Mouse (Mus musculus): Measurements from ENCODE around the gene 2510009E07Rik. TPM values are rescaled to one million over a fixed set of nuclear protein-coding genes. Genes with fewer than 3 reads are reported as not detected.
"Not testable (repeated sequence)": the region's sequence is repeated elsewhere in the genome, so short reads cannot be mapped to it uniquely, and the experiment has no call there.

Gene 2510009E07Rik
- total RNA-seq, 4 experiments from 2014 or later, result 19.6 to 26.0 (median 22.7) TPM

DNA sequence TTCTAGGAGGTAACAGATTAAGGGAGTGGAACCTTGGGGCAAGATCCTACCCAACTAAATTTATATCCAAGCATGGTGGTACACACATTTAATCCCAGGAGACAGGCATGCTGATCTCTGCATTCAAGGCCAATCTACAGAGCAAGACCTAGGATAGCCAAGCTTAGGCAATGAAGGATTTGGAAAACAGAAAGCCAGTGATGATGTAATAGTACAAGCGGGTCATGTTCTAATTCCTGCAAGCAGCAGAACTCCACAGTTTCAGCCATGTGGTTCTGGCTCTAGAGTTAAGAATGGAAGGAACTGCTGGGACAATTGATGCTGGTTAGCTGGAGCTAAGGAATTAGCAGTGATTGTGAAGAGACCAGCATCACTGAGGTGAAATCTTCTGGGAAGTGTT is 20.8 kb downstream of the 2510009E07Rik start:
- DNase-seq, result not testable (repeated sequence)

DNA sequence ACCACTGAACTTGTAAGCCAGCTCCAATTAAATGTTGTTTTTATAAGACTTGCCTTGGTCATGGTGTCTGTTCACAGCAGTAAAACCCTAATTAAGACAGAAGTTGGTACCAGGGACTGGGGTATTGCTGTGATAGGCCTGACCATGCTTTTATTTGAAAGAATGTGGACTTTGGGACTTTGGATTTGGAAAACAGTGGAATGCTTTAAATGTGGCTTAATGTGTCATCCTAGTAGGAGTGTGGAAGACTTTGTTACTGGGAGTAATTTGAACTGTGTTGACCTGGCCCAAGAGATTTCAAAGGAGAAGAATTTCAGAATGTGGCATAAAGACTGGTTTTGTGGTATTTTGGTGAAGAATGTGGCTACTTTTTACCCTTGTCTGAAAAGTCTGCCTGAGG is 21.4 kb downstream of the 2510009E07Rik start:
- not testable (repeated sequence) for DNase-seq

- DNase-seq, result no peak
Measured at GRCm38 (mm10) chr16:21671878-21672277, 22.6 kb downstream of the 2510009E07Rik start.

- no peak for DNase-seq
Measured at GRCm38 (mm10) chr16:21665423-21665986, 29.0 kb downstream of the 2510009E07Rik start.

- no peak for DNase-seq
Measured at GRCm38 (mm10) chr16:21664633-21665363, 29.7 kb downstream of the 2510009E07Rik start.

GRCm38 (mm10) chr16:21655961-21656360 is 38.5 kb downstream of the 2510009E07Rik start:
- no peak for DNase-seq

GRCm38 (mm10) chr16:21655291-21655690 is 39.2 kb downstream of the 2510009E07Rik start:
- DNase-seq, result no peak

- no peak for DNase-seq
Measured at GRCm38 (mm10) chr16:21654384-21654783, 40.1 kb downstream of the 2510009E07Rik start.

GRCm38 (mm10) chr16:21653151-21653550 is 41.3 kb downstream of the 2510009E07Rik start:
- no peak for DNase-seq

DNA sequence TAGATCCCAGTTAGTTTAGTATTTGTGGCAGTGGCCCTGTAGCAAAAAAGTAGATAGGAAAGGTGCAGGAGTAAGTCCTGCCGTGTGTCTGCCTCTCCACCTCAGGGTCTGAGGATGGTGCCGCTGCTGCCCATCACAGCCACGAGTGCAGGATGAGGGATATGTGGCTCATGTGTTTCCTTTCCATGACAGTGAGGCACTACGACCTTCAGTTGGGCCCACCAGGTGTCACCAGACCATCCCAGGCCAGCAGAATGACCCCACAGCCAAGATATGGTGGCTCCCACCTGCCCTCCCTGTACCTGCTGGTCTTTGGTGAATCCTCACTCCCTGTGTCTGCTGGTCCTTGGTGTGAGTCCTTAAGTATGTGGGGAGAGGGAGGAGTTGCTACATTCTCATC is 43.3 kb downstream of the 2510009E07Rik start:
- no peak for DNase-seq

DNA sequence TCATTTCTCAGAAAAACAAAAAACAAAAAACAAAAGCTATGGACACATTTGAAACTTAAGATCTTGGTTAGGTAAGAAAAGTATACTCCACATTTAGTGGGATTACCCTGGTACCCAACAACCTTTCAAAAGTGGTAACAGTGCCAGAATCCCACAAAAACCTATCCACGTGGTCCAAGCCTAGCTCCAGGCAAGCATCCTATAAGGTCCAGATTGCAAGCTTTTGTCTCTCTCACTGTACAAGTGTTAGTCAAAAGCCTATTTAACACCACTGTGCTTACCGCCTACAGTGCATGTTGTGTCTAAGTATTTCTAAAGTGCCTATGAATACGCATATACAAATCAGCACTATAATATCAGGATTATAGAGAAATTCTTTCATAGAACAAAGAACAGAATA is 44.2 kb downstream of the 2510009E07Rik start:
- DNase-seq, result no peak

DNA sequence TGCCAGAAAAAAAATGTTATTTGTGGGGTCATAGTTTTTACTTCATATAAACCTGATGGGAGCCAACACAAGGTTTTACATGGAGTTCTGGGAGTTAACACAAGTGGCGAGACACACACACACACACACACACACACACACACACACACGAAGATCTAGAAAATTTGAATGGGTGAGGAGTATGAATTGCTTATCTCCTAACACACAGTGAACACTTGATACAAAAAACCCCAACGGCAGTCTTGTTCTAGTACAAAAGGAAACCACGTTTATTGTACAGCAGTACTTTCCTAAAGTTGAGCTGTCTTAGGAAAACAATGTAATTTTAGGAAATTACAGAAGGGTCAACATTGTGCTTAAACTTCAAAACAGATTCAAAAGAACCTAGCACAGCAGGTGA is 45.7 kb downstream of the 2510009E07Rik start:
- DNase-seq, result no peak

DNA sequence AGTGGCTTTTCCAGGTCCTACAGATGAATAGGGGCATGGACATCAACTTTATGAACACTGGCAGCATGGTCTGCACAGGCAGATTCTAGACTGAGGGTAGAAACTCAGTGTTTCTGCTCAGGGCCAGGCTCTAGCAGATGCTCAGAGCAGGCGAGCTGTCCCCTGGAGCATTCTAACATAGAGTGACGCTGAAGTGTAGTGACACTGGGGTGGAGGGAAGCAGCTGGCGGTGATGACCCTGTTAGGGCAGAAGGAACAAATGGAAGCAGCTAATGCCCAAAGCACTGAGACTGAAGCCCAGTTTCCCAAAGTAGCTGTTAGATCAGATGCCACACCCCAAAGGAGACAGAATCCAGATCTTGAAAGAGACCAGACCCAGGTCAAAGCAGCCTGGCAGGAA is 48.0 kb downstream of the 2510009E07Rik start:
- DNase-seq, result no peak

DNA sequence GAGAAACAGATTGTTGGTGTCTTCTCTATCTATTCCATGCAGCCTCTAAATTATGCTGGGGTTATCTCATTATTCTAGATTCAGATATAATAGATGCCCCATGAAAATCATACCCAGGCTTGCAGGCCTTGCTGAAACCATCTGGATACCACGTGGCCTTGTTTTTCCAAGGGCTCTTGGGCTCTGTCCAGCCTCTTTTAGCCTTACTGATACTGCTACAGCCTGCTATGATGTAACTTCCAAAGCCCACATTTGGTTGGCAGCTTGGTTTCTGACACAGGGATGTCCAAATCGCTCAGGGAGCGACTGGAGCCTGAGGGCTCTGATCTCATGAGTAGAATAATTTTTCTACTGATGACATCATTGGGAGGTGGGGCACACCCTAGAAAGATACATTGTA is 48.5 kb downstream of the 2510009E07Rik start:
- DNase-seq, result no peak

DNA sequence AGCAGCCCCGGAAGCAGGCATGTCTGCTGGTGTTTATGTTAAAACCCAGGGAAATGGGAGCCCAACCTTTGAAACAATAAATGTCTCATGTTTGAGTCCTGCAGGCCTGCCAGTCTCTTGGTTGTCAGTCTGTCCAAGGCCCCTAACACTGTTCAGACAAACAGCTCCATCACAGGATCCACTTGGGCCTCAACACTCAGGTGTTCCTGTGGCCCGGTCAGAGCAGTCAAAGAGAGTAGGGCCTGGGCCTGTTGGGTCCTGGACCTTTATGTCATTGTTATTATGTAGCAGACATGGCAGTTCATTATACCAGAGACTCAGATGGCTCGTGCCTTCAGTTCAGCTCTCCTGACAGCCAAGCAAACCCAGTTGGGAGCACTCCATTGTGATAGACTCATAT is 49.9 kb downstream of the 2510009E07Rik start:
- DNase-seq, result no peak

GRCm38 (mm10) chr16:21644066-21644561 is 50.4 kb downstream of the 2510009E07Rik start:
- no peak for DNase-seq

- DNase-seq, result no peak
Measured at GRCm38 (mm10) chr16:21643621-21644041, 50.8 kb downstream of the 2510009E07Rik start.

DNA sequence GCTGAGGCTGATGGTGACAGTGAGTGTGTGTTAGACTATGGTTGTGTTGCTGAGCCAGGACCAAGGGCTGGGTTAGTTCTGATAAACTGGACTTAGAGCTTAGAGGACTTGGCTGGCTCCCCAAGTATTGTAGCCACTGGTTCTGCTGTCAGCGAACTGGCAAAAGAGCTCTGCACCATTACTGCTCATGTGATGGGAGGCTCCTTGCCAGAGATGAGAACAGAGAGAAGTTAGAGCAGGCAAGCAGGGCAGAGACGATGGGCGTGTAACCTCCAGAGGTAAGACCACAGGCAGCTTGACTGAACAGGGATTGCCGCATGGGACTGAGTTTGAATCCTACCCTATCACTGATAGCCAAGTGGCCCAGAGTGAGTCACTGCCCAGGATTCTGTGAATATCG is 51.6 kb downstream of the 2510009E07Rik start:
- no peak for DNase-seq

DNA sequence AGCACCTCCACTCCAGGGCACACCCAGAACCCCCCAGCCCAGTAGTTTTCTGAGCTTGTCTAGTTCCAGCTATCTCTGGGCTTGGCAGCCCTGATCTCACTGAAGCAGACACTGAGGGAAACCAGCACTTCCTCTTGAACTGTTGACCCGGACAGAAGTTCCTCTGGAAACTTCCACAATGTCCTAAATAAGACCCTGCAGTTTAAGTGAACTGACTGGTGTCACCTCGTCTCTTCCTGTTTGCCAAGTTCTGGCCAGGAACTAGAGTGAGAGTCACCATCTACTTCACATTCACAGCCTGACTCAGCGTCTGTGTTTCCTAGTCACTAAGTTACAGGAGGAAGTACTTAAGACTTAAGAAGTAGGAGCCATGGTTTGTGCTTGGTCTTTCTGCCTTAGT is 52.5 kb downstream of the 2510009E07Rik start:
- DNase-seq, result no peak

- DNase-seq, result no peak
Measured at GRCm38 (mm10) chr16:21640766-21641499, 53.5 kb downstream of the 2510009E07Rik start.

DNA sequence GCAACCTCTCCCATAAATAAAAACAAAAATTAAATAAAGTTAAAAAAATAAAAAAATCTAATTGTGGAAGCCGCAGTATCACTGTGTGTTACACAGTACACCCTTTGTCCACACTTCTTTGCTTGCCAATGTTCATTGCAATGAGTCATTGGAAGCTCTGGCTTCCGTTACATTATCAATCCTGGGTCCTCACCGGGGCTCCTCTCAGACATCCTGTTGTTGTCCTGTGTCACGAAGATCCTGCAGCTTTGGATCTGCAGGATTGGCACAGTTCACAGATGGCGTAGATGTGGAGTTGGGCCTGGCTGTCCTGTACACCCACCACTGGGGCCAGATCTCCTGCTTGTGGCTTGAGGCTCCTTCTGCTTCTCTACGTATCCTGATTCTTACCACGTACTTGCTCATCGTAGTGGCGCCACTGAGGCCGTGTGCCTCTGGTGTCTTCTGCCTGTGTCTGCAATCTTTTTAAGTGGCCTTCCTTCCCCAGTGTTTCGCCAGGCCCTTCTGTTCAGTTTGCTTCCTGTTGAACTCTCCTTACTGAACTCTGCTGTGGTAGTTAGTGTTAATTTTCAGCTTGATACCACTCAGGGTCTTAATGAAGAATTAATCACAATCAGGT is 57.2 kb downstream of the 2510009E07Rik start:
- DNase-seq, result no peak

- DNase-seq, result peak; percentile 61
Measured at GRCm38 (mm10) chr16:21636156-21636853, 58.2 kb downstream of the 2510009E07Rik start.
